Mouse (Mus musculus): ENCODE measurements around the gene Mmp11. TPM values are rescaled to one million over a fixed set of nuclear protein-coding genes. Genes with fewer than 3 reads are reported as not detected.

Mmp11 gene
- polyA plus RNA-seq (2017; shearing (Covaris generic)) = 8.0 TPM

DNA sequence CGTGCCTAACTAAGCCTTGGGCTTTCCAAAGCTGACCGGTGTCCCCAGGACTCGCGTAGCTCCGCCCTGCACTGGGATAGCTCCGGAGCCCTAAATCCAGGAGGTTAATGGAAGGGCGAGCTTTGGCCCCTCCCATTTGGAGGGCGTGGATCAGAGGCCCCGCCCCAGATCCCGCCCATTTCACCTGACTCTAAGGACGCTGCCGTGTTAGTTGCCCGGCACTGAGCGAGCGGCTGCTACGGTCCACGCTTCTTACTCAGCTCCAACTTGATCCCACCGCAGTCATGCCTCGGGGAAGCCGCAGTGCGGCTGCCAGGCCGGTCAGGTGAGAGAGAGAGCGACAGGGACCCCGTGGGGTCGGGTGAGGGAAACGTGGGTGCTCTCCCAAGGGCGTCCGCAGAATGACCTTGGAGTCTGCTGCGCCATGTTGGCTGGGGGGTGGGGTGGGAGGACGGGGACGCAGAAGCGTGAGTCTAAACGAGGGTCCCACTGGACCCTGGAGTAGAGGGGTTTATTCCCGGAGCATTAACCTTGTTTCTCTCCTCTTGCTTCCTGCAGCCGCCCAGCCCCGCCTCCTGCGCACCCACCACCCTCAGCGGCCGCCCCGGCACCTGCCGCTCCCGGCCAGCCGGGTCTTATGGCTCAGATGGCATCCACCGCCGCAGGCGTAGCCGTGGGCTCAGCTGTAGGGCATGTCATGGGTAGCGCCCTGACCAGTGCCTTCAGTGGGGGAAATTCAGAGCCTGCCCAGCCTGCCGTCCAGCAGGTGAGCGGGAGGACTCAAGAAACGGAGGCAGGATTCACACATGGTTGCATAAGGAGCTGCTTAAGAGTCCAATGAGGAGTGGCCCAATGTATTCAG lies at the start of gene Mmp11:
Gene Mmp11 (minus strand): TSS at position 817 of the 862 bp plus-strand sequence.

DNA sequence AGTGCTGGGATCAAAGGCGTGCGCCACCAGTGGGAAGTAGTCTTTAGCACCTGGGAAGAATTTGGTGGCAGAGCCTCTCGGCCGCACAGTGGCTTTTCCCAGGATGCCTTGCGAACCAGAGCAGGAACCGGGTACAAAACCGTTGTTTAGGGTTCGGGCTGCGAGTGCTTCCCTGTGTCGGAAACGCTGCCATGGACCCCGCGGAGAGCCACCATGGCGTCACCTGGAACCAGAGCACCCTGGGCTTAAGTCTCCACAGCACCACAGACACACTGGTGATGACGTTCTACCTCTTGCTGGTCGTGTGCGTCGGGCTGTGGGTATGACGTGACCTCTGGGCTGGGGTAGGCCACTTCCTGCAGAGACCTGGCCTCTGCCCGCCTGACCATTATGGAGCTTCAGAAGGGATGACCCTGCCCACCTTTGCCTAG lies 18.1 kb upstream of the Mmp11 start, which contains the start of gene Gm5134:
Gene Gm5134 (plus strand): TSS at position 134 of the 431 bp plus-strand sequence.

GRCm38 (mm10) chr10:75942736-75943477 lies 6.6 kb upstream of the Mmp11 start, which contains the start of gene Vpreb3:
Vpreb3 (plus strand) TSS chr10:75943057.

DNA sequence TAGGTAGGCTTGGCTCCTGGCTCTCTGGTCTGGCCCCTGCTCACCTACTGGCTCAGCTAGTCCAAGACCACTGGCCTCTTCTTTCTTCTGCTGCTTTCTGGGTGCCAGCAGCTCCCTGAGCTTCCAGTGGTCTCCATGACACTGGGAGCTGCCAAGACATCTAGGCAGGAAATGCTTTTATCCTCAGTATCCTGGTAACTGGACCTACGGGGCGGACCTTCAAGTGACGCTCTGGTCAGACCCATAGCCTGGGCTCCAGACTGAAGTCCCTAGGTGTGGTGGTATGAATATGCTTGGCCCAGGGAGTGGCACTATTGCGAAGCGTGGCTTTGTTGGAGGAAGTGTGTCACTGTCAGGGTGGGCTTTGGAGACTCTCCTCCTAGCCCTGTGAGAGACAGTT lies 4.2 kb upstream of the Mmp11 start, which contains the start of gene Gm867:
Gene Gm867 (minus strand): TSS at position 153 of the 400 bp plus-strand sequence.

GRCm38 (mm10) chr10:75932891-75933290 lies 3.4 kb downstream of the Mmp11 start, which contains the start of gene Chchd10:
Chchd10 (plus strand) TSS chr10:75933130.

DNA sequence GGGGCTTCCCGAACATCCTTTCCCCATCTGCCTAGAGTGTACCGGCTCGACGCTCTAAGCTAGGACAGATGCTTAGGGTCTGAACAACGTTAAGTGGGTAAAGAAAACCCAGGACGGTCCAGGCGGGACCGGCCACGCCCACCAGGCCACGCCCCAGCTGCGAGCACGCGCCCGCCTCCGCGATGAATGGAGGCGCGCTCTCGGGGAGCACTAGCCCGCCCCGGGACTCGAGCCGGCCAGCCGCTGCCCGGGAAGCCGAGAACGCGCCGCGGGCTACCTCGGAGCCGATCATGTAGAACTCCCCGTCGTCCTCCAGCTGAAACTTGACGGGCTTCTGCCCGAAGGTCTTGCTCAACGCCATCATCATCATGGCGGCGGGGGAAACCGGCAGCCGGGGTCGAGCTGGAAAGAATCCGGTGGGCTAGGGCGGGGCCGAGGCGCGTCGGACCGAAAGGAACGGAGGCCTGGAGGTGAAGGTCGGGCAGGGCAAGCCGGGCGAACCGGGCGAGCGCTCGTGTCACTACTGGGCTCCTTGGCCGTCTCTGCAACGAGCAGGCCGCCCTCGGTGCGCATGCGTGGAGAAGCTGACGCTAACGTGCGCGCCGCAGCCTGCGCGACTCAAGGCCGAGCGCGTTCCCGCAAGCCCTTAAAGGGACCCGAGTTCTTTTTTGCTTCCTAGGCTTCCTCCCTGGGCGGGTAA lies 15.1 kb downstream of the Mmp11 start, which contains the start of gene Smarcb1:
Gene Smarcb1 (minus strand): TSS at position 592 of the 700 bp plus-strand sequence.

DNA sequence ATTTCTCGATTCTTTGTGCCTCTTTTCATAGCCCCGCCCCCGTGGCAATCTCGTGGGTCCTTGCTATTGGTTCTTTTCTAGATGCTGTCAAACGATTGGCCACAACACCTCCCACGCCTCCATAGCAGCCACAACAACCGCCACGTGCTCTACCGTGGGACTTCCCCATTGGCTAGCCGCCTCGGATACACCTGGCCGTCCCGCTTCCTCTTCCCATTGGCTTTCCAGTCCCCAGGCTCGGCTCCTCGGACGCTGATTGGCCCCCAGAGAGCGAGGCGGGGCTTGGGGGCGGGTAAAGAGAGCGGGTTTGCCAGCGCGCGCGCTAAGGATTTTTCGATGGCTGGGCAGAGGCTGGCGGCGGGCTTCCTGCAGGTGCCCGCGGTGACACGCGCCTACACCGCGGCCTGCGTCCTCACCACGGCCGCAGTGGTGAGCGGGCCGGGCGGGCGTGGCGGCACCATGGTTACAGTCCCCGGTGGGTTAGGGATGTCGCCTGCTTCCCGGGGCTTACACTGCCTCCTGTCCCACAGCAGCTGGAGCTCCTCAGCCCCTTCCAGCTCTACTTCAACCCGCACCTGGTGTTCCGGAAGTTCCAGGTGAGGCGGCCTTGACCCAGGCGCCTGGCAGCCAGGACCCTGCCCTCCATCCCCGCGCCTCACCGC lies 43.1 kb downstream of the Mmp11 start, which contains the start of gene Derl3:
Gene Derl3 (plus strand): TSS at position 325 of the 662 bp plus-strand sequence.

Other genes with a start within 250 kb of the Mmp11 start
- 59.1 TPM for gene Cabin1, start 172.2 kb downstream of the Mmp11 start, polyA plus RNA-seq (2017; shearing (Covaris generic))
- 79.9 TPM for gene Ddt, start 163.1 kb downstream of the Mmp11 start, polyA plus RNA-seq (2017; shearing (Covaris generic))
- not detected for gene Gm20441, start 155.5 kb downstream of the Mmp11 start, polyA plus RNA-seq (2017; shearing (Covaris generic))
- 10.1 TPM for gene Gstt3, start 155.1 kb downstream of the Mmp11 start, polyA plus RNA-seq (2017; shearing (Covaris generic))
- 0.42 TPM for gene Gstt1, start 137.9 kb downstream of the Mmp11 start, polyA plus RNA-seq (2017; shearing (Covaris generic))
- not detected for gene Gstt4, start 114.0 kb downstream of the Mmp11 start, polyA plus RNA-seq (2017; shearing (Covaris generic))
- 58.6 TPM for gene Gstt2, start 99.1 kb downstream of the Mmp11 start, polyA plus RNA-seq (2017; shearing (Covaris generic))
- gene Mif, start 76.3 kb downstream of the Mmp11 start, polyA plus RNA-seq (2017; shearing (Covaris generic)) = 682 TPM
- 3.1 TPM for gene Derl3, start 43.1 kb downstream of the Mmp11 start, polyA plus RNA-seq (2017; shearing (Covaris generic))
- gene Smarcb1, start 14.9 kb downstream of the Mmp11 start, polyA plus RNA-seq (2017; shearing (Covaris generic)) = 120 TPM
- 55.3 TPM for gene Chchd10, start 3.4 kb downstream of the Mmp11 start, polyA plus RNA-seq (2017; shearing (Covaris generic))
- not detected for gene Gm867, start 4.2 kb upstream of the Mmp11 start, polyA plus RNA-seq (2017; shearing (Covaris generic))
- gene Vpreb3, start 6.6 kb upstream of the Mmp11 start, polyA plus RNA-seq (2017; shearing (Covaris generic)) = 0.92 TPM
- 1.7 TPM for gene Gm5134, start 18.0 kb upstream of the Mmp11 start, polyA plus RNA-seq (2017; shearing (Covaris generic))
- gene Zfp280b, start 96.2 kb upstream of the Mmp11 start, polyA plus RNA-seq (2017; shearing (Covaris generic)) = 35.1 TPM
- not detected for gene Slc5a4b, start 174.5 kb upstream of the Mmp11 start, polyA plus RNA-seq (2017; shearing (Covaris generic))
- gene Slc5a4a, start 211.0 kb upstream of the Mmp11 start, polyA plus RNA-seq (2017; shearing (Covaris generic)) = not detected

Data from activated CD4-positive, CD25-positive, alpha-beta regulatory T cell, adult 9 weeks (primary cell).